Mouse (Mus musculus) hindbrain, embryonic 13.5 days (tissue): ENCODE measurements around the gene Gm20388. TPM values are rescaled to one million over a fixed set of nuclear protein-coding genes. Genes with fewer than 3 reads are reported as not detected.

Source experiments
- ATAC-seq: fragments of 200-750 bp; cut with Nextera tagmentation; 2 replicates; pipeline ENCODE4 v1.8.0; 2017; ENCODE audit warnings: moderate TSS enrichment; ENCODE audit not compliant: low FRiP score
- H3K27ac ChIP-seq: fragments of 300-500 bp; sonication (generic); 2 replicates; pipeline ENCODE4 v1.5.1; 2015; ENCODE audit warnings: inconsistent platforms, mild to moderate bottlenecking, moderate library complexity
- H3K27me3 ChIP-seq: fragments of 300-500 bp; sonication (generic); 2 replicates; pipeline ENCODE4 v1.6.1; 2015; ENCODE audit warnings: mild to moderate bottlenecking, inconsistent platforms
- H3K36me3 ChIP-seq: fragments of 300-500 bp; sonication (generic); 2 replicates; pipeline ENCODE4 v1.6.1; 2015; ENCODE audit warnings: mild to moderate bottlenecking, inconsistent platforms
- H3K4me1 ChIP-seq: fragments of 300-500 bp; sonication (generic); replicated peaks from 2 replicates; pipeline ENCODE4 v1.6.1; 2015; ENCODE audit warnings: inconsistent platforms
- H3K4me2 ChIP-seq: fragments of 300-500 bp; sonication (generic); 2 replicates; pipeline ENCODE4 v1.6.1; 2015; ENCODE audit warnings: inconsistent platforms, mild to moderate bottlenecking, moderate library complexity
- H3K4me3 ChIP-seq: fragments of 300-500 bp; sonication (generic); 2 replicates; pipeline ENCODE4 v1.5.1; 2015; ENCODE audit warnings: mild to moderate bottlenecking, inconsistent platforms
- H3K9ac ChIP-seq: fragments of 300-500 bp; sonication (generic); 2 replicates; pipeline ENCODE4 v1.6.1; 2015; ENCODE audit warnings: mild to moderate bottlenecking, inconsistent platforms
- H3K9me3 ChIP-seq: fragments of 300-500 bp; sonication (generic); 2 replicates; pipeline ENCODE4 v1.6.1; 2016; ENCODE audit warnings: inconsistent platforms
- WGBS: fragments of 180-500 bp; shearing (Covaris S2); methylation state at CpG from one replicate; pipeline ENCODE4 v1.1.7; 2015; 5-methylcytosine and 5-hydroxymethylcytosine counted together
- polyA plus RNA-seq: library from polyadenylated mRNA; unstranded; fragments of >200 nt; fragmentation: Nextera tagmentation; extraction: Ambion mirVana; gene quantifications from 2 replicates; pipeline ENCODE4 v1.2.1, GENCODE M21; 2015

The Gm20388 gene
- polyA plus RNA-seq, 1 experiment from 2014 or later = 1.9 TPM

DNA sequence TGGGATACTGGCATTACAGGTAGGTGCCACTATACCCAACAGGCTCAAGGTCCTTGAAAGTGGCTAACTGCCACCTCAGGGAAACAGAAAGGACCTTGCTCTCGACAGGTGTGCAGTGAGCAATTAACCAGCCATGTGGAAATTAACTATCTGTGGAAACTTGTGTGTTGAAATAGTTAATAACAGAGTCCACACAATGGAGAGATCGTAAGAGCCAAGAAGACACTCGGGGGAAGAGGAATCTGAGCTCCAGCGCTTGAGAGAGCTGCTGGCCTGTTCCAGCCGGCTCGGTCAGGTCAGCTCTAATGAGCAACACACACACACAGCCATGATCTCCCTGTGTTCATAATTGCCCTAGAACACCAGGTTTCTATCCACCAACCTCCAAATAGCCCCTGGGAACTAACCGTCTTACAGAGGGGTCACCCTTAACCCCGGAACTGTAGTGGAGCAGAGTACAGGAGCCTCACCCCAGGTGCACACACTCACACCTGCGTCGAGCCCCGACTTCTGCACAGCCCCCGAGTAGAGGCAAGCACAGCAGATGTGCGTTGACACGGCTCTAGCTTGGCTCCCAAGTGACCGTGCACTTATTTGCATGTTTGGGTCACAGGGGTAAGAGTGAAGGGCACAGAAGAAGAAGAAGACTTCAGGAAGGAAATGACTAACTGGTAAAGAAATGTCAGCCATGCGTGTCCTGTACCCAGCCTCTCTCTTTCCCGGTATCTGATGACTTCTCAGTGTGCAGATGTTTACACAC lies 814.4 kb downstream of the Gm20388 start:
- H3K4me2 ChIP-seq = no peak overlapping the region
- H3K36me3 ChIP-seq = no peaks in the 10 kb centered on the region
- no peaks in the 10 kb centered on the region for H3K4me1 ChIP-seq
- H3K9me3 ChIP-seq = no peaks in the 10 kb centered on the region
- H3K27ac ChIP-seq = no peak overlapping the region
- 82% methylated on average over 17 of the region's 17 CpGs for WGBS
- H3K4me3 ChIP-seq = no peak overlapping the region
- no peaks in the 10 kb centered on the region for H3K27me3 ChIP-seq
- H3K9ac ChIP-seq = no peak overlapping the region
- ATAC-seq = no peak

DNA sequence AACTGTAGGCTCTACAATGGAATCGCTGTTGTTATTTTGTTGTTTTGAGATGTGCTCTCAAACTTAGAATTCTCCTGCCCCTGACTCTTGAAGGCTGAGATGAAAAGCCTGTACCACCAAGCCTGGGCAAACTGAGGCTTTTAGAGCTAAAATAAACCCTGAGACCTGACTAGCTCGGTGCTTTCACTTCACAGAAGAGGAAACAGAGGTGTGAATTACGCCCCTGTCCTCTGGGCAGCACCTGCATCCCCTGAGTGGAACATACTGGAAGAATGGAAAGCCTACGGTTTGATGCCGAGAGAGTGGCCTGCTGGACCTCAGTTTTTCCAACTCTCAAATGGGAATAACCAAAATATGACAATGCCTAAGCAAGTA lies 814.9 kb downstream of the Gm20388 start:
- no peaks in the 10 kb centered on the region for H3K4me1 ChIP-seq
- H3K27me3 ChIP-seq = 0 out of 2 replicates have a peak, but pooled peaks cover 2% of the 10 kb centered on the region
- H3K9ac ChIP-seq = no peak overlapping the region
- H3K27ac ChIP-seq = no peak overlapping the region
- no peaks in the 10 kb centered on the region for H3K36me3 ChIP-seq
- H3K9me3 ChIP-seq = no peaks in the 10 kb centered on the region
- H3K4me3 ChIP-seq = no peak overlapping the region
- WGBS = 92% methylated on average over 5 of the region's 5 CpGs
- H3K4me2 ChIP-seq = no peak overlapping the region
- no peak for ATAC-seq

DNA sequence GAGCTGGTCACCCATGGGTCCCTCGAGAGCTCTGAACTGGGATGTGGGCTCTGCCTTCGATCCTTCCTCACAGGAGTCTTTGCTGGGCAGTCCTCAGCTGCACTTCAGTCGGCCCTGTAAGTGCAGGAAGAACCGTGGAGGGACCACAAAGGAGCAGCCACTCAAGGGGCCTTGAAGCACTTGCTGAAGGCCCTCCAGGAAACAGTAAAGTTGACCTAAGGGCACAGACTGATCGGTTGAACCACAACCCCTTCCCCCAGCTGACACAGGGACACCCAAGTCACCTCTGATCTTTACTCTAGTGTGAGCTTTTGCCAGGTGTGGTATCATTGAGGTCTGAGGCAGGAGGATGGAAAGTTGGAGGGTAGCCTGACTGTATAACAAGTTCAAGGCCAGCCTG lies 815.4 kb downstream of the Gm20388 start:
- Histone ChIP-seq H3K4me2 (no peak overlapping the region), H3K9ac (no peak overlapping the region), H3K27ac (no peak overlapping the region), H3K27me3 (0 out of 2 replicates have a peak, but pooled peaks cover 3% of the 10 kb centered on the region), H3K4me1 (no peaks in the 10 kb centered on the region), H3K36me3 (no peaks in the 10 kb centered on the region), H3K4me3 (no peak overlapping the region), H3K9me3 (no peaks in the 10 kb centered on the region)
- ATAC-seq = no peak
- WGBS = 72% methylated on average over 5 of the region's 5 CpGs

DNA sequence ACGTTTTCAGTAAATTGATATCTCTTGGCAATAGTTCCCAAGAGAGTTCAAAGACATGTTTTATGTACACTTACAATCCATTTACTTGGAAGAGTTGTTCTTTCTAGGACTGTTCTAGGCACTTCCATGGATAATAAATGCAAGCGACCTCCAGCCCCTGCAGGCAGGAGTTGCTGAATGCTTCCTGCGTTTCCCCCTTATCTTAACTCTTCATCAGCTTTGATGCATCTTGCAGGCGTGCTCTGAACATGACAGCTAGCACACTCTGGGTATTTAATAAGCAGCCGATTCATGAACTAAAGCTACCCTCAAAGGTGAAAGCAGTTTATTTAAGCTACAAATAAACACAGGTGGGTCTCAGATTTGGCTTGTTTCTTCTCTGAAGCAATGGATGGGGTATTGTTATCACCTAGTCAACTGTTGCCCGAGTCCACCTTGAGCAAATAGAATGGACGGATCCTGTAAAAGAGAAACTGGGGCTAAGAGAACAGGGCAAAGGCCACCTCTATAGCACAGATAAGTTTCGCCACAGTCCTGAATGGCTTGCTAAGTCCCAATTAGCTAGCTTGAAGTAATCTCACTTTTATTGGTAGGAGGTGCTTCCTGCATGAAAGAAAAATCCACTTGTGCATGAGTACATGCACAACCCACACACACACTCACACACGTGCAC lies 818.0 kb downstream of the Gm20388 start:
- 76% methylated on average over 9 of the region's 9 CpGs for WGBS
- no peak for ATAC-seq
- Histone ChIP-seq H3K27me3 (peaks cover 15% of the 10 kb centered on the region), H3K4me1 (peaks cover 7% of the 10 kb centered on the region; the same call in 1 of the 2 replicates), H3K9ac (no peak overlapping the region), H3K4me3 (no peak overlapping the region), H3K36me3 (no peaks in the 10 kb centered on the region), H3K27ac (no peak overlapping the region), H3K4me2 (no peak overlapping the region), H3K9me3 (no peaks in the 10 kb centered on the region)

DNA sequence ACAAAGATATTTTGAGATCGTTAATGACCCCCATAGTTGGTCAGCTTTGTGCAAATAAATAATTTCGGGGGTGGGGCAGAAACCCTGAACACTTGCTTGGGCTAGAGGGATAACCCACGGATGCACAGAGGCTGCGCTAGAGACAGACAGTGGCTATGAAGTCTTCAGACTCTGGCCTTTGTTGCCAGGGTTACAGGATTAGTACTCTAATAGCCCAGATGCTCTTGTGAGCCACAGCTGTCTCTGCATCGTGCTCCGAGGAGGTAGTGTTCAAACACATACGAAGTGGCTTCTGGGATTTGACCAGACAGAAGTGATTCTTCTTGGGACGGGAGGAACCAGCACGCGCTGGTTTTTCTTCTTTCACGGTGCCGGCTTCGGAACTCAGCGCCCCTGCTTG lies 820.9 kb downstream of the Gm20388 start:
- no peak overlapping the region for H3K4me3 ChIP-seq
- no peaks in the 10 kb centered on the region for H3K36me3 ChIP-seq
- H3K4me2 ChIP-seq = 0 out of 2 replicates have a peak overlapping the region, but pooled peaks have one; percentile 6
- no peaks in the 10 kb centered on the region for H3K9me3 ChIP-seq
- peaks cover 17% of the 10 kb centered on the region for H3K4me1 ChIP-seq
- whole genome bisulfite sequencing = 43% methylated on average over 14 of the region's 14 CpGs
- peaks cover 39% of the 10 kb centered on the region for H3K27me3 ChIP-seq
- no peak overlapping the region for H3K27ac ChIP-seq
- no peak for ATAC-seq
- no peak overlapping the region for H3K9ac ChIP-seq

DNA sequence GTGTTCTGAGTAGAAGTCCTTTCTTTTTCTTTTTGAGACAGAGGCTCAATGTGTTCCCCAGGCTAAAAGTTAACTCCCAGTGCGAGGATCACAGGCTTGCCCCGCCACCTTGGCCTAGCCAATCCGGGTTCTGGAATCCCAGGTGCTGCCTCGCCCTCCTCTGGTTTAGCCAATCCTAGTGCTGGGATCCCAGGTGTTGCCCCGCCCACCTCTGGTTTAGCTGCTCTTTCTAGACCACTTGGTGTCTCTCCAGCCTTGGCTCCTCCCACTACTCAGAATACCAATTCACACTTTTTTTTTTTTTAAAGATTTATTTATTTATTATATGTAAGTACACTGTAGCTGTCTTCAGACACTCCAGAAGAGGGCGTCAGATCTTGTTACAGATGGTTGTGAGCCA lies 821.4 kb downstream of the Gm20388 start:
- Histone ChIP-seq H3K9ac (no peak overlapping the region), H3K4me1 (peaks cover 21% of the 10 kb centered on the region), H3K4me3 (no peak overlapping the region), H3K36me3 (no peaks in the 10 kb centered on the region), H3K4me2 (0 out of 2 replicates have a peak overlapping the region, but pooled peaks have one; percentile 6), H3K27me3 (peaks cover 44% of the 10 kb centered on the region), H3K9me3 (no peaks in the 10 kb centered on the region), H3K27ac (no peak overlapping the region)
- WGBS = 43% methylated on average over 6 of the region's 6 CpGs
- ATAC-seq = no peak

DNA sequence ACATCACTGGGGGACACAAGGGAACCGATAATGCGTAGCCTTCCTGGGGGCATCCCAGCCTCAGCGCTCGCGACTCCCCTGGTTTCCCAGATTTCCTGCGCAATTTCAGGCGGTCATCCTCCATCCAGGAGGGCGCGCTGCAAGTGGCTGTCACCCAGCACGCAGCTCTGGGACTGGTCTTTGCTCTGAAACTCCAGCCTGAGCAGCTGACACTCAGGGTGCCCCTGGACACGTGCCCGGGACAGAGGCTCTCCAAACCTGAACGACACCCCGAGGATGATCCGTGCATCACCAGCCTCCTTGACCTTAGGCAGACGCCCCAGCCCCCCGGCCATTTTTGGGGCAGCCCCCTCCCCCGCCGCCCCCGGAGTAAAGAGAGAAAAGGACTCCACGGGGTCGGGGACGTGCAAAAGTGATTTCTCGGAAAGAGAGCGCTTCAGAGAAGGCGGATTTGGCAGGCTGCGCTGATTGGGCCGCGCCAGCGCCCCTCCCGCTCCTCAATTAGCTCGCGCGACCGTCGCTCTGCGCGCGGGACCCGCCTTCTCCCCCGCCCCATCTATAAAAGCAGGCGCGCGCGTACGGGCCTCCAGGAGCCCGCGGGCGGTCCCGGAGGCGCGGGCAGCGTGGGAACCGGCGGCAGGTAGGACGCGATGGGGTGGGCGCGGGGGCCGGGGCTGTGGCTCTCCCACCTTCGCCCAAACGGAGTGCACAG lies 825.3 kb downstream of the Gm20388 start, which contains the start of gene Irf8:
TSS of gene Irf8 (plus strand) at position 589 of the 712 bp plus-strand sequence.
- ATAC-seq = peak; percentile 82
- peak within 1 kb of the TSS; percentile 69 for H3K9ac ChIP-seq
- H3K27me3 ChIP-seq = peaks cover 65% of the 10 kb centered on the region
- 1% methylated on average over 62 of the region's 62 CpGs for WGBS
- peaks cover 21% of the 10 kb centered on the region for H3K4me1 ChIP-seq
- H3K4me2 ChIP-seq = peak within 1 kb of the TSS; percentile 97
- peak within 1 kb of the TSS; percentile 52 for H3K4me3 ChIP-seq
- no peak within 1 kb of the TSS for H3K27ac ChIP-seq
- H3K36me3 ChIP-seq = no peaks in the 10 kb centered on the region
- no peaks in the 10 kb centered on the region for H3K9me3 ChIP-seq

DNA sequence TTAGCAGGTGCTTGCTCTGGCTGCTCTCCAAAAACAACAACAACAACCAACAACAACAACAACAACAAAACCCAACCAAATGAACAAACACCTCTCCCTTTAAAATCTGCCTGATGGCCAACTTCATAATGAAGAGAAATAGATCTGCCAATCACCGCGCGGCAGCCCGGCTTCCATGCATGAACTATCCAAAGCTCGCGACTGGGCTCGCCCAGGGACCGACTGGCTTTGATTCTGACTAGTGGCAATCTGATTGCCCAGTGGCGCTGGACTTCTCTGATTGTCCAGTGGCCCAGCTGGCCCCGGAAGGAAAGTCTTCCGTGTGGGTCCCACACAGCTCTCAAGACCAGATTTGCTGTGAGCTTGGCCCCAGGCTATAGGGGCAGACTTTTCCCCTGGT lies 825.8 kb downstream of the Gm20388 start:
- peaks cover 65% of the 10 kb centered on the region for H3K27me3 ChIP-seq
- peak; percentile 53; the same call in 1 of the 2 replicates for ATAC-seq

DNA sequence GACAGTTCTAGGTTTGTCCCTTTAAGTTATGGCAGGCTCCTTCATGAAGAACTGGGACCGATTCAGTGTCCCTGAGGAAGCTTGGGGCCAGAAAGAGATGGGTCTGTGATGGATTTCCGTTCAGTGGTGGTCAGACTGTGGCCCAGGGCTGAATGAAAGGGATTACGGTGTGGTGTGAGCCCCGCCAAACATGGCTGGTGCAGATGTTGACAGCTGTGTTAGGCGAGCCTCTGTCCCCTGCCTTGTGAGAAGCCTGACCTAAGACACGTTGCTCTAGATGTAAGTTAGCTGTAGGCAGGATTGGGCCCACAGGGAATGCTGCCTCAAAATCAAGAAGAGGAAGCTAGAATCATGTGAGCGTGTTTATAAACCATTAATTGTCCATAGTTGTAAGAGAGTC lies 826.5 kb downstream of the Gm20388 start:
- no peak overlapping the region for H3K9ac ChIP-seq
- no peak overlapping the region for H3K27ac ChIP-seq
- no peak for ATAC-seq
- WGBS = 64% methylated on average over 7 of the region's 7 CpGs
- H3K4me2 ChIP-seq = no peak overlapping the region
- H3K27me3 ChIP-seq = peaks cover 65% of the 10 kb centered on the region
- H3K4me3 ChIP-seq = no peak overlapping the region
- no peaks in the 10 kb centered on the region for H3K9me3 ChIP-seq
- peaks cover 13% of the 10 kb centered on the region for H3K4me1 ChIP-seq
- H3K36me3 ChIP-seq = no peaks in the 10 kb centered on the region

More for the DNA sequence above, 825.8 kb downstream of the Gm20388 start:
- under 1% methylated on average over 11 of the region's 11 CpGs for WGBS
- H3K9ac ChIP-seq = peak overlapping the region; percentile 69
- no peaks in the 10 kb centered on the region for H3K9me3 ChIP-seq
- peak overlapping the region; percentile 52 for H3K4me3 ChIP-seq
- no peaks in the 10 kb centered on the region for H3K36me3 ChIP-seq
- no peak overlapping the region for H3K27ac ChIP-seq
- peaks cover 19% of the 10 kb centered on the region for H3K4me1 ChIP-seq
- H3K4me2 ChIP-seq = peak overlapping the region; percentile 97

DNA sequence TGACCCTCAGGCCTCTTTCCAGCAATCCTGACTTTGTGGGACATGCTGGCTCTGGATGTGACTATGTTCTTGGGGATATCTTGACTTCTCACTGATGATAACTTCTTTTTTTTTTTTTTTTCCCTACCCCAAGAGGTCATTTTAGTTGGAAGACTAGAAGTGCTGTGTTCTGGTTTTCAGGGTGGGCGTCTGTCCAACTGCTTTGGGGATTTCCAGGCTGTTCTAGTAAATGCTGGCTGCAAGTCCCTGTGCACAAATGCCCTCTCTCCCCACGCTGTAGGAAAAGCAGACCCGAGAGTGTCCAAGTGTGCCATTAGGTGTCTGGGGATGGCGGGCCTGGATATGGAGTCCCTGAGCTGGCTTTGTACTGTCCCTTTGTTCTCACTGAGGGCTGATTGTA lies 828.1 kb downstream of the Gm20388 start:
- 86% methylated on average over 4 of the region's 4 CpGs for WGBS

DNA sequence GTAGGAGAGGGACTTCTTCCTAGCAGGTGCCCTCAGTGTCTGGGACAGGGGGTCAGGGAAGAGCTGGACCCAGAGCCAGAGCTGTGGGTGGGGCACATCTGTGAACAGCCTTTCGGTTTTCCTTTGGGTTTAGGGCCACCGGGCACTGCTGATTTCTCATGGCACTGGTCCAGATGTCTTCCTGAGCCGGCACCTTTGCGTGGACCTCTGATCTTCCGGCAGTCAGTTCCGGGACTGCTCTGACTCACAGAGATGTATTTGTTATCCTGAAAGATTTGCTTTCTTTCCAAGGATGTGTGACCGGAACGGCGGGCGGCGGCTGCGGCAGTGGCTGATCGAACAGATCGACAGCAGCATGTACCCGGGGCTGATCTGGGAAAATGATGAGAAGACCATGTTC lies 828.9 kb downstream of the Gm20388 start:
- 86% methylated on average over 15 of the region's 15 CpGs for WGBS
- Histone ChIP-seq H3K27ac (no peak overlapping the region), H3K9ac (no peak overlapping the region), H3K36me3 (no peaks in the 10 kb centered on the region), H3K27me3 (peaks cover 52% of the 10 kb centered on the region), H3K4me1 (peaks cover 13% of the 10 kb centered on the region), H3K9me3 (no peaks in the 10 kb centered on the region), H3K4me2 (no peak overlapping the region), H3K4me3 (no peak overlapping the region)
- no peak for ATAC-seq

More for the DNA sequence above, 828.1 kb downstream of the Gm20388 start:
- Histone ChIP-seq H3K4me3 (no peak overlapping the region), H3K27me3 (peaks cover 56% of the 10 kb centered on the region), H3K36me3 (no peaks in the 10 kb centered on the region), H3K9me3 (no peaks in the 10 kb centered on the region), H3K27ac (no peak overlapping the region), H3K9ac (no peak overlapping the region), H3K4me1 (peaks cover 13% of the 10 kb centered on the region), H3K4me2 (no peak overlapping the region)
- no peak for ATAC-seq

DNA sequence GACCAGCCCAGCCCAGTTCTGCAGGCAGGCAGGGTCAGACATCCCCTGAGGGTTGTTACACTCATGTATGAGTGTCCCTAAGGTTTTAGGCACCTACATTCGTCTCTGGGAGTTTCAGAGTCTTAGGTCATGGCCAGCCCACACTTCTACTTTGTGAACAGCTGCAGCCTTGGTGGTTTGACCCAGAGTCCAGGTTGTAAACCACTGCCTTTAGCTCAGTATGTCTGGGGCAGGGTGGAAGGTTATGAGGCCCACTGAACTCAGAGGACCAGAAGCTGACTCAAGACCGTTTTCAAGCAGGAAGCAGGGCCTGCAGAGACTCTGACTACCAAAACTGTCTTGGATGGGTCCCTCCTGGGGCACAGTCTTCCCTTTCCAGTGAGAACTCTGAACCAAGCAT lies 829.9 kb downstream of the Gm20388 start:
- H3K9me3 ChIP-seq = no peaks in the 10 kb centered on the region
- no peaks in the 10 kb centered on the region for H3K36me3 ChIP-seq
- H3K27me3 ChIP-seq = peaks cover 41% of the 10 kb centered on the region
- no peak overlapping the region for H3K9ac ChIP-seq
- H3K4me1 ChIP-seq = peaks cover 10% of the 10 kb centered on the region
- WGBS = 78% methylated on average over 2 of the region's 2 CpGs
- no peak for ATAC-seq
- H3K4me3 ChIP-seq = no peak overlapping the region
- no peak overlapping the region for H3K27ac ChIP-seq
- H3K4me2 ChIP-seq = no peak overlapping the region
